Mouse (Mus musculus) layer of hippocampus, adult 9-10 months (tissue): Measurements from ENCODE around the gene Zbtb20.

ENCODE experiments used
- DNase-seq: peaks from one replicate; pipeline ENCODE4 v3.0.0; 2022; ENCODE audit warnings: low spot score

The Zbtb20 gene

GRCm38 (mm10) chr16:43217336-43218006 lies 341.8 kb downstream of the Zbtb20 start:
- no peak for DNase-seq

GRCm38 (mm10) chr16:43219367-43219766 lies 343.7 kb downstream of the Zbtb20 start:
- no peak for DNase-seq

- DNase-seq: no peak
Observed at GRCm38 (mm10) chr16:43221313-43221712, 345.6 kb downstream of the Zbtb20 start.

- no peak for DNase-seq
Observed at GRCm38 (mm10) chr16:43230253-43230652, 354.6 kb downstream of the Zbtb20 start.

- no peak for DNase-seq
Observed at GRCm38 (mm10) chr16:43234249-43234648, 358.6 kb downstream of the Zbtb20 start.

GRCm38 (mm10) chr16:43235317-43235716 lies 359.6 kb downstream of the Zbtb20 start:
- DNase-seq: no peak

GRCm38 (mm10) chr16:43235721-43236159 lies 360.1 kb downstream of the Zbtb20 start:
- DNase-seq: no peak

- DNase-seq: no peak
Observed at GRCm38 (mm10) chr16:43237551-43237950, 361.9 kb downstream of the Zbtb20 start.

- DNase-seq: no peak
Observed at GRCm38 (mm10) chr16:43247026-43247425, 371.3 kb downstream of the Zbtb20 start.

- no peak for DNase-seq
Observed at GRCm38 (mm10) chr16:43253077-43253476, 377.4 kb downstream of the Zbtb20 start.

GRCm38 (mm10) chr16:43253746-43254145 lies 378.1 kb downstream of the Zbtb20 start:
- no peak for DNase-seq

GRCm38 (mm10) chr16:43256191-43256899 lies 380.7 kb downstream of the Zbtb20 start:
- DNase-seq: no peak

- DNase-seq: no peak
Observed at GRCm38 (mm10) chr16:43256900-43257281, 381.2 kb downstream of the Zbtb20 start.

GRCm38 (mm10) chr16:43259466-43259865 lies 383.8 kb downstream of the Zbtb20 start:
- no peak for DNase-seq

GRCm38 (mm10) chr16:43260862-43261261 lies 385.2 kb downstream of the Zbtb20 start:
- no peak for DNase-seq

- DNase-seq: no peak
Observed at GRCm38 (mm10) chr16:43274057-43274595, 398.4 kb downstream of the Zbtb20 start.

GRCm38 (mm10) chr16:43276764-43277163 lies 401.1 kb downstream of the Zbtb20 start:
- DNase-seq: no peak

- DNase-seq: no peak
Observed at GRCm38 (mm10) chr16:43286319-43286718, 410.6 kb downstream of the Zbtb20 start.

GRCm38 (mm10) chr16:43286783-43287383 lies 411.2 kb downstream of the Zbtb20 start:
- DNase-seq: no peak

- no peak for DNase-seq
Observed at GRCm38 (mm10) chr16:43291423-43291822, 415.7 kb downstream of the Zbtb20 start.

GRCm38 (mm10) chr16:43297953-43298596 lies 422.4 kb downstream of the Zbtb20 start:
- no peak for DNase-seq

- no peak for DNase-seq
Observed at GRCm38 (mm10) chr16:43300420-43300819, 424.7 kb downstream of the Zbtb20 start.
